Mouse (Mus musculus): ENCODE measurements around the gene Prlh.
A peak's percentile ranks its signal among the peaks of the same experiment; 100 is the strongest.

The Prlh gene

GRCm38 (mm10) chr1:90952808-90953207 lies at the start of gene Prlh:
TSS of gene Prlh (plus strand) at chr1:90953108.
- DNase-seq (ENCODE audit: low spot score): no peak

DNA sequence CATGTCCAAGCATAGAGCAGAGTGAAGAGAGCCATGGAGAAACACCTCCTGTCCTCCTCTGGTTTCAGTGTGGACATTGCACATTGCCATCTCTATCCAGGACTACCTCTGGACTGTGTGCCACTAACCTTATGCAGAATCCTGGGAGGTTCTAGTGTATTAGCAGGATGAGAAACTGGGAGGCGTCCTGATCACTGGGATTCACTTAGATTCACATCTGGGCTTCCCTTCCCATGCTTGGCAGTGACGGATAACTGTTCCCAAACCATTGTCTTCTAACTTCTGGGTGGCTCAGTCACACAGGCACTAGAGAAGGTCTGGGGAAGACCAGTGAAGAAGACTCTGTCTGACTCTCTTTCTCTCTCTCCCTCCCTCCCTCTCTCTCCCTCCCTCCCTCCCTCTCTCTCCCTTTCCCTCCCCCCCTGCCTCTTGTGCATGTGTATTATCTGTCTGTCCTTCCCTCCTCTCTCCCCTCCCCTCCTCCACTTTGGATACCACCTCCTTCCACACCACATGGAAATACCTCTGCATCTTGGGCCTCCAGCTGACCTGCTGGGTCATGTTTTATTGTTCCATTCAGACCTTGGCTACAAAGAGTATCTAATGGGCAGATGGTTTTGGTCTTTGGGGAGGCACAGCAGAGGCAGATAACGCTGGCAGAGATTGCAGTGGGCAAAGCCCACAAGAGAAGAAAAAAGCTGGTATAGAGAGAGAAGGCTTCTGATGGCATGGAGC lies 49.5 kb upstream of the Prlh start:
- DNase-seq (ENCODE audit: low spot score): no peak

DNA sequence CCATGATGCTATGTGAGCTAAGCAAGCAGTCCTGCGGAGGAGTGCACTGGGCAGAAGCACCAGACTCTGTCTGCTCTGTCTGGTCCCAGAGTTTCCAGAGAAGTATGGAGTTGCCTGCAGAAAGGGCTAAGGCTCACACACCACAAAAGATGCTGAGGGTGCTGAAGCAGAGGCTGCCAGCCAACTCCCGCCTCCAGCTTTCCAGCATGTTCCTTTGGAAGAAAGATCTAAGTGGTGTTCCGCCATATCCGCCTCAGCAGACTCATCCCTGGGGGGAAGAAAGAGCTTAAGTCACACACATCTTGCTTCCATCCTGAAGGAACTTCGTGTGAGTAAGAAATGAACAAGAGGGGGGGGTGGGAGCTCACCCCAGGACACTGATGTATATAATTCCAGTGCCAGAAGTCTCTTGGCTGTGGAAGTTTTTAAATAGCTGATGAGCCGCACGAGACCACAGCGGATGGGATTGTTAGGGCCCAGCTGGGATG lies 48.9 kb upstream of the Prlh start:
- no peak for DNase-seq (ENCODE audit: low spot score)

- DNase-seq (ENCODE audit: low spot score): no peak
These were observed 48.0 kb upstream of the Prlh start for GRCm38 (mm10) chr1:90904729-90905404.

GRCm38 (mm10) chr1:90906357-90906756 lies 46.6 kb upstream of the Prlh start:
- DNase-seq (ENCODE audit: low spot score): peak; percentile 76

- no peak for DNase-seq (ENCODE audit: low spot score)
These were observed 43.7 kb upstream of the Prlh start for GRCm38 (mm10) chr1:90909161-90909560.

DNA sequence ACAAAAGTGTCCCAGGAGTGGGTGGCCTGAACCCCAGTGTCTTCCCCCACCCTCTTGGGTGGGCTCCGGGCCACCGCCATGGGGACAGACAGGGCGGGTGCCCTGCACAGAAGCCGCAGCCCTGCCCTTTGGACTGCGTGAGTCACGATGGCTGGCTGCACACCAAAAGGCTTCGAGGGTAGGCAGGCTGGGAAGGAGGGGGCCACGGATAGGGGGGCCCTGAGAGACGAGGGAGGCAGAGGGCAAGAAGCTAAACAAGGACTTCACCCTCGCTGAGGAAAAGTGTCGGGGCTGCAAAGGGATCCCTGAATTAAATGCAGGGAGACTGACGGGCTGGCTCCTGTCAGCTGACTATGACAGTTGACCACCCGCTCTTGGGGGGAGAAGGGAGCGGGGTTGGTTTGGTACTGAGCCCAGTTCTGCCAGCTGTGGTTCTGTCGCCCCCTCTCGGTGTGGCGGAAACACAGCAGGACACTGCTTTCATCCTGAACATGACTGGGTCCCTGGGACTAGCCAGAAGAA lies 43.2 kb upstream of the Prlh start:
- DNase-seq (ENCODE audit: low spot score): no peak

DNA sequence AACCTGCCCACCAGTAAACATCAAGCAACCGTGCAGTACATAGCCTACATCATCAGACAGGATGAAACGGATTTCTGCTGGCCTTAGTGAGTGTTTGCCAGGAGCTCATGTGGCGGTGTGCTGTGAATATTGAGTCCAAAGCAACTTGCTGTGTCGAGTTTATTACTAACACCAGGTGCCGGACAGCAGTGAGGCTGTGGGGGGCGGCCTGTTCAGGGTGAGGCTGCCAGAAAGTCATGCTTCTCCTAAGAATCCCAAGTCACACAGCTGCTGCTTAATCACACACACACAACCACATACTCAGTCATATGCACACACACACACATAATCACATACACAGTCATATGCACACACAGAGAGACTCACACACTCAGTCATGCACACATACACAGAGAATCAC lies 39.7 kb upstream of the Prlh start:
- DNase-seq (ENCODE audit: low spot score): no peak

GRCm38 (mm10) chr1:90914948-90915569 lies 37.8 kb upstream of the Prlh start, which contains the start of gene Mlph:
TSS of gene Mlph (plus strand) at chr1:90915085.
- DNase-seq (ENCODE audit: low spot score): no peak

DNA sequence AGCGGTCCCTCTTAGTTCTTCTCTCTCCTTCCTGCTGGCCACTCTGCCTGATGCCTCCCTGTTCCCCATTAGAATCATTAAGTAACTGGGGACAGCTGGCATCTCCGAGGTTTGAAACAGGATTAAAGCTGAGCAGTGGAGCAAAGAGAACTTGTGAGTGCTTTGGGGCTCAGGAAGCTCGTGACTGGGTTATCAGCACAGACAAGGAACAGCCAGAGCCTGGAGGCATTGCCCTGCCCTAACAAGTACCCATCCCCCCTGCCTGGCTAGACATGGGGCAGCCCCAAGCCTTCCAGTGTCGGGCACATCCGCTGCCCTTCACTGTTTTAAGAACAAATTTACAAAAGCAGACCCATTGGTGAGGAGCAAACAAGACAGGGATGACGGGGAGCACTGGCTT lies 35.4 kb upstream of the Prlh start:
- DNase-seq (ENCODE audit: low spot score): no peak

GRCm38 (mm10) chr1:90921687-90922086 lies 31.2 kb upstream of the Prlh start:
- DNase-seq (ENCODE audit: low spot score): no peak

- no peak for DNase-seq (ENCODE audit: low spot score)
These were observed 26.9 kb upstream of the Prlh start for GRCm38 (mm10) chr1:90926030-90926429.

GRCm38 (mm10) chr1:90927308-90927707 lies 25.6 kb upstream of the Prlh start:
- no peak for DNase-seq (ENCODE audit: low spot score)

DNA sequence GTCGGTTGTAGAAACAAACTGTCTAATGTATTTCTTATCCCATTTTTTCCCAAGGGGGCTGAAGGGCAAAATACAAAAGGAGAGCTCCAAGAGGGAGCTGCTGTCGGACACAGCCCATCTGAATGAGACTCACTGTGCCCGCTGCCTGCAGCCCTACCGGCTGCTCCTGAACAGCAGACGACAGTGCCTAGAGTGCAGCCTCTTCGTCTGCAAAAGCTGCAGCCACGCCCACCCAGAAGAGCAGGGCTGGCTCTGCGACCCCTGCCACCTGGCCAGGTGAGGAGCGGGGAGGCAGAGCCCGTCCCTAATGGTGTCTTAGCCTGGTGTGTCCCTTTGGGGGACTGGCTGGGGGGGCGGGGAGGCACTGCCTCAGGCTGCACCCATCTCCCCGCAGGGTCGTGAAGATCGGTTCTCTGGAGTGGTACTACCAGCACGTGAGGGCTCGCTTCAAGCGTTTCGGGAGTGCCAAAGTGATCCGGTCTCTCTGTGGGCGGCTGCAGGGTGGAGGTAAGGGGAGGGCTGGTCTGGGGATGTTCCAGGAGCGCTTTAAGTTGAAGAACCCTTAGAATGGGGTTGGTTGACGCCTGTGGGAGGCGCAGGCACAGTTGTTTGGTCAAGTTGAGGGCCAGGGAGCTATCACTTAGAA lies 24.9 kb upstream of the Prlh start:
- peak; percentile 39 for DNase-seq (ENCODE audit: low spot score)

DNA sequence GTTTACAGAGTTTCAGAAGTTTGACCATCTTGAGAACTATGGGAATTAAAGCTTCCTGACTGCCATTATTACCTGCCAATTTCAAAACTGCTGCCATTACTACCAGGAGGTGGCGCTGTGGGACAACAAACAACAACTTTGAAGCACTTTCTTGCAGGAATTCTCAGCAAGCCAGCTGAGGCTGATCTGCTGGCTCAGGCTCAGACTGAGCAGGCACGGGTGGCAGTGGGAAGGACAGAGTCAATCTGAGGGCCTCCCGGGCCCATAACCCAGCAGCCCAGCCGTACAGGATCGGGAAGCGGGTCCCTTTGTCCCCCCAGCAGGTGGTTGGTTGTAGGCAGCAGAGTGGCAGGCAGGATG lies 24.4 kb upstream of the Prlh start:
- peak; percentile 91 for DNase-seq (ENCODE audit: low spot score)

GRCm38 (mm10) chr1:90933001-90933400 lies 19.9 kb upstream of the Prlh start:
- DNase-seq (ENCODE audit: low spot score): no peak

- no peak for DNase-seq (ENCODE audit: low spot score)
These were observed 15.9 kb upstream of the Prlh start for GRCm38 (mm10) chr1:90936990-90937389.

DNA sequence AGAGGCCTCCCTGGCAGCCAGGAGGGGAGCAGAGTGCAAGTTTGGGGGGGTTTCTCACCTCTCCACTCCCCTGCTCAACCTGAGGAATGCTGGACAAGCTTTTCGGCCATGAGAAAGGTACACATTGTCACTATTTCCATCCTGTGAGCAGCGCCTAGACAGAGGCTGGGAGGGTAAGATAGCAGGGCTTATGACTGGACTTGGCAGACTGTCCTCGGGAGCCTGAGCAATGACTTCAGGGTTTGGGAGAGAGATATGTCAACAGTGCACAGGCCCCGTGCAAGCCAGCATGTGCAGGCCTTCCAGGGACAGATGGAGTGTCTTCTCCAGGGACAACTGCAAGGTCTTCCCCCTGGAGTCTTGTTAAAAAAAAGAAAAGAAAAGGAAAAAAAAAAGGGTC lies 12.9 kb upstream of the Prlh start:
- DNase-seq (ENCODE audit: low spot score): no peak

DNA sequence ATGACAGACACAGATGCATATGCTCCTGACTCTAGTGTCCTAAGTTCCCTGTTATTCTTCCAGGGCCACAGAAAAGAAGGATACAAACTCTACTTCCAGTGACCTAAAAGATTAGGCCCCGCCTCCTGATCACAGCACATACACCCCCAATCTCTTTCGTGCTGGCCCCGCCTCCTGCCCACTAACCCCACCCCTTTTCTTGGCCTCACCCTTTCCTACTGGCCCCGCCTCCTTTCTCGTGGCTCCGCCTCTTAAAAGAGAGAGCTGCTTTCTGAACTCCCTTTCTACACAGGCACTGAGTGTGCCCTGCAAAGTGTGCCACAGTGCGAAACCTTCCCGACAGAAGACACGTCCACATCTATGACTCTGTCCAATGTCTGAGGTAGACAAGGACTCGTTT lies 7.7 kb upstream of the Prlh start:
- peak; percentile 18 for DNase-seq (ENCODE audit: low spot score)

- no peak for DNase-seq (ENCODE audit: low spot score)
These were observed 5.7 kb upstream of the Prlh start for GRCm38 (mm10) chr1:90947252-90947651.

DNA sequence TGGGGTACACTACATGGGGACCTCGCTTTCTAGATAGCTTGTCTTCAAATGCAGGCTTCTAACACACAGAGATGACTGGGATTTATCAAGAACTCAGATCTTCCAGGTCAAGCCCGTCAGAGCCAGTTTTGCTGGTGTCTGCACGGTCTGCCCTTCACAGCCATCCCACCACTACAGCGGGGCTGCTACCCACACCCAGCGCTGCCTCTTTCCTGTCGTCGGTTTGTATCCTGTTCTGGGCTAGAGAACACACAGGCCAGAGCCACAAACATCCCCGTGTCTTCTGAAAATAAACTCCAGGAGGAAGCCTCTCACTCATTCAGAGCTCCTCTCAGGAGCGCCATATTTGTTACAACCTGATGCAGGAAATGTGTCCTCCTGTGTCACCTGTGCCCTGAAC lies 3.6 kb upstream of the Prlh start:
- DNase-seq (ENCODE audit: low spot score): no peak

DNA sequence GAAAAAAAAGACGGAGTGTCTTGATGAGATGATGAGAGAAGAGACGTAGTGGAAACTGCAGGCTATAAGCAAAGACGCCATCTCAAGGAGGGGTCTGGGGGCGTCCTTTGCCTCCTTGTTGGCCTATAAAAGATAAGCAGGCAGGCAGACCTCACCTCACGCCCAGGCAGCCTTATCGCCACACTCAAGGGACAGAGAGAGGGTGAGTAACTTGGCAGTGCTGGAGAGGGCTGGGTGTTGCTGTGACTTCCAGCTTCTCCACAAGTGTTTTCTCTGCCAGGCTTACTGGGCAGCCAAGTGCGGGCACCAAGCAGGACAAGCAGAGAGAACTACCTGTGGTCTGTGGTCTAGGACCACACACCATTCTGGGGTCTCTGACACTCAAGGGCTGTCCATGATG lies 1.2 kb upstream of the Prlh start:
- DNase-seq (ENCODE audit: low spot score): no peak
